Mouse (Mus musculus): ENCODE data around the gene Sorl1. TPM values are rescaled to one million over a fixed set of nuclear protein-coding genes. Genes with fewer than 3 reads are reported as not detected.

Gene Sorl1
- total and polyA plus RNA-seq, 2 experiments from 2014 or later, result 5.6 to 17.9 TPM

DNA sequence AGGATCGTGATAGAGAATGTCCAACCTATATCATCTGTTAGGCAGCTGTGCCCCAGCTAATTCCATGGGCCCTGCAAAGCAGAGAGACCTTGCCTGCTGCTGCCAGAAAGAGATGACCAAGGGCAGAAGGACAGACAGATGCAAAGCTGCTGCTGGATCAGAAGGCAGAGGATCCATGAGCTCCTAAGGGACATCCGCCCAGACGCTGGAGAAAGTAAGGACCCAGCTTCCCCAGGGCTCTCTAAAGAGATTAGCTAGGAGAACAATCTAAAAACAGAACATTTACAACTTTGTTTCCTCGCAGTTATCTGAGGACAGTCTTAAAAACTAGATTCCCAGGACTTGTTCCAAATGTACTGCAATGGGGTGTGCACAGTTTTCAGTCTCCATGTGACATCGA, 131.3 kb downstream of the Sorl1 start:
- H3K9ac ChIP-seq, result no peak overlapping the region
- H3K27ac ChIP-seq (ENCODE audit: low read depth, low read length), result no peak overlapping the region
- H3K4me3 ChIP-seq (ENCODE audit: low read depth, low read length), result no peak overlapping the region
- WGBS, result 91% methylated on average over 5 of the region's 5 CpGs
- H3K9me3 ChIP-seq (ENCODE audit: low read length), result no peaks in the 10 kb centered on the region
- H3K4me2 ChIP-seq (ENCODE audit: low read depth), result no peak overlapping the region
- no peaks in the 10 kb centered on the region for H3K4me1 ChIP-seq (ENCODE audit: insufficient read depth)
- H3K27me3 ChIP-seq (ENCODE audit: insufficient read depth, low read length), result no peaks in the 10 kb centered on the region
- H3K36me3 ChIP-seq (ENCODE audit: insufficient read depth), result peaks cover 37% of the 10 kb centered on the region
- ATAC-seq (no peak), DNase-seq (no peak)
- no peak for TF ChIP-seq CTCF (IDR thresholded peaks at IDR 0.05; ENCODE audit: low read depth)

DNA sequence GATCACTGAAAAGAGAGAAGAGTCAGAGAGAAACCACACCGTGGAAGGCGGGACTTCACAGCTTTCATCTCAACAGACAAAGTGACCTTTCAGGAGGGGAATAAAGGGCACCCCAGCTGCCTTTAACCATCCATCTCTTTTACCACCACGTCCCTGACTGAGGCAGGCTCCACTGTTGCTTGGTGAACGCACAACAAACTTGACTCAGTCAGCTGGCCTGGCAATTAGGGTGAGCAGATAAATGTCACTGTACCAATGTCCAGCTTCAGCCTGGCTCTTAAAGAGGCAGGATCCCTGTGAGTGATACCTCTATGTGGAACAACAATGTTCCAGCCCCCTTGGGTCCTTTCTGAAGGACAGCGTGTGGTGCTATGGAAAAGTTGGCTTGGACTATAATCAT, 138.5 kb downstream of the Sorl1 start:
- Histone ChIP-seq H3K4me2 (ENCODE audit: low read depth) (no peak overlapping the region), H3K27me3 (ENCODE audit: insufficient read depth, low read length) (no peaks in the 10 kb centered on the region), H3K4me1 (ENCODE audit: insufficient read depth) (no peaks in the 10 kb centered on the region), H3K36me3 (ENCODE audit: insufficient read depth) (peaks cover 35% of the 10 kb centered on the region), H3K9ac (no peak overlapping the region), H3K4me3 (ENCODE audit: low read depth, low read length) (no peak overlapping the region), H3K9me3 (ENCODE audit: low read length) (no peaks in the 10 kb centered on the region), H3K27ac (ENCODE audit: low read depth, low read length) (no peak overlapping the region)
- WGBS, result 65% methylated on average over 5 of the region's 5 CpGs
- DNase-seq, result no peak
- ATAC-seq, result no peak
- TF ChIP-seq CTCF (IDR thresholded peaks at IDR 0.05; ENCODE audit: low read depth), result no peak

DNA sequence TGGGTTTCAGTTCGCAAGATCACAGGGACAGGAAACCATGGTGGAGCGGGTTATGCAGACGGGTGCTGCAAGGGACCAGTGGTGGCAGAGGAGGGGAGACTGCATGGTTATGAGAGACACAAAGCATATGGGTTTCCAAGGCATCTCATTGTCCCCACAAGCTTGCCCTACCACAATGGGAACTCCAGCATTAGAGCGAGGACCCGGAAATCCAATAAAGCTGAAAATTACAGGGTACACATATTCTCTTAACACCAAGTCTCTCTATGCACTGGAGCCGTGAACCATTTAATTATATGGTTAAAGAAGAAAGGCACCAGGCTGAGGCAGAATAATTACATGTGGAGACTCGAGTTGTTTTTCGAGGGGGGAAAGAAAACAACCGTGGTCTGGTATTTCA, 139.0 kb downstream of the Sorl1 start:
- ATAC-seq (peak; percentile 23; the same call in 1 of the 2 replicates), DNase-seq (no peak)
- no peak for TF ChIP-seq CTCF (IDR thresholded peaks at IDR 0.05; ENCODE audit: low read depth)
- Histone ChIP-seq H3K36me3 (ENCODE audit: insufficient read depth) (peaks cover 32% of the 10 kb centered on the region), H3K27me3 (ENCODE audit: insufficient read depth, low read length) (no peaks in the 10 kb centered on the region), H3K4me2 (ENCODE audit: low read depth) (no peak overlapping the region), H3K4me3 (ENCODE audit: low read depth, low read length) (no peak overlapping the region), H3K4me1 (ENCODE audit: insufficient read depth) (no peaks in the 10 kb centered on the region), H3K27ac (ENCODE audit: low read depth, low read length) (no peak overlapping the region), H3K9ac (no peak overlapping the region), H3K9me3 (ENCODE audit: low read length) (no peaks in the 10 kb centered on the region)
- WGBS, result 52% methylated on average over 9 of the region's 9 CpGs

DNA sequence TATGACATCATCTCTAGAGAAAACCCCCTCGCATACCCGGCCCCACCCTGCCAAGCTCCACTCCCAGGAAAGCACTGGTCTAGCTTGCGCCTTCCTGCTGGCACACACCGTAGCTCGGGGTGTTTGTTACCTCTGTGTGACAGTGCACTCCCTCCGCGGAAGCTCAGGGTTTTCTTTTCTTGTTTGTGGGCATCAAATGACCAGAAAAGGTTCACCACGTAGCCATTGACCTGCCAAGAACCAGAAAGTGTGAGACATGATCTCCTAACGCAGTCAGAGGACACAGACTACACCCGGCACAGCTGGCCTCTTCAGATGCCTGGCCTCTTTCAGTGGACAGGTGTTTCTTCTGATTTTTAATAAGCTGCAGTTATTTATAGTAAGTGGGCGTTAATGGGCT, 139.8 kb downstream of the Sorl1 start:
- Histone ChIP-seq H3K27me3 (ENCODE audit: insufficient read depth, low read length) (no peaks in the 10 kb centered on the region), H3K9ac (no peak overlapping the region)
- 93% methylated on average over 11 of the region's 11 CpGs for WGBS

DNA sequence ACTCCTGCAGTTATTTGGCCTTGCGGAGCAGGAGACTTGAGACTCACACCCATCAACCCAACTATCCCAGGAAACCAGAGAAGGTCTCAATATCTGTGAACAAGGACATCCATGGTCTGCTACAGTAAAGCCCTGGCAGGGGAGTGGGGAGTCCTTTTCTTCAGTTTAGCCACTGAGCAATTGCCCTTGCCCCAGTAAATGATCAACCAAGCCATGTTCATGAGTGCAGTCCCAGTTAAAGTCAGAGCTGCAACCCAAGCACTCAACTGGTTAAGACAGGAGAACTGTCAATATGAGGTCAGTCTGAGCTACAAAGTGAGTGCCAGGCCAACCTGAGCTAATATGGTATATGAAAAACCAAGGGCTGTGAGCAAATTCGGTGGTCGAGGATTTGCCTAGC, 140.8 kb downstream of the Sorl1 start:
- WGBS, result 95% methylated on average over 3 of the region's 3 CpGs
- Histone ChIP-seq H3K9ac (no peak overlapping the region), H3K9me3 (ENCODE audit: low read length) (no peaks in the 10 kb centered on the region), H3K27ac (ENCODE audit: low read depth, low read length) (no peak overlapping the region), H3K27me3 (ENCODE audit: insufficient read depth, low read length) (no peaks in the 10 kb centered on the region), H3K4me1 (ENCODE audit: insufficient read depth) (no peaks in the 10 kb centered on the region), H3K4me2 (ENCODE audit: low read depth) (no peak overlapping the region), H3K36me3 (ENCODE audit: insufficient read depth) (peaks cover 22% of the 10 kb centered on the region), H3K4me3 (ENCODE audit: low read depth, low read length) (no peak overlapping the region)
- no peak for TF ChIP-seq CTCF (IDR thresholded peaks at IDR 0.05; ENCODE audit: low read depth)
- DNase-seq (no peak), ATAC-seq (no peak)

More for the DNA sequence above, 139.8 kb downstream of the Sorl1 start:
- H3K27ac ChIP-seq (ENCODE audit: low read depth, low read length), result no peak overlapping the region
- DNase-seq (no peak), ATAC-seq (no peak)
- no peak overlapping the region for H3K4me2 ChIP-seq (ENCODE audit: low read depth)
- H3K4me1 ChIP-seq (ENCODE audit: insufficient read depth), result no peaks in the 10 kb centered on the region
- TF ChIP-seq CTCF (IDR thresholded peaks at IDR 0.05; ENCODE audit: low read depth), result no peak
- H3K36me3 ChIP-seq (ENCODE audit: insufficient read depth), result peaks cover 32% of the 10 kb centered on the region
- H3K9me3 ChIP-seq (ENCODE audit: low read length), result no peaks in the 10 kb centered on the region
- no peak overlapping the region for H3K4me3 ChIP-seq (ENCODE audit: low read depth, low read length)

DNA sequence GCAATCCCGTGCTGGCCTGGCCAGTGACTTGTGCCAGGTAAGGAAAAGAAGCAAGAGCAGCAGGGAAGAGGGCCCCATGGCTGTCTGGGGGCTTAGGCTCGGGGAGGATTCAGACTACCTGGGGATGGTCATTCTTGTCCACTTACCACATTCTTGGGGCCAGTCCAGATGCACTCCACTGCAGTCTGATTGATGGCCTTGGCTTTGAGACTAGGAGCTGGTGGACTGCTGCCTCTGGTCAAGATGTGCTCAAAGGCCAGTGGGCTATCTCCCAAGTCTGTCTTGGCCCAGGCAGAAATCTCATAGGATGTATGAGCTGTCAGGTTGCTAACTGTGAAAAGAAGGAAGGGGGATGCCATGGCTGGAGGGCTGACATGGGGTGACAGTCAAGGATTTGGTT, 141.3 kb downstream of the Sorl1 start:
- 70% methylated on average over 2 of the region's 2 CpGs for whole genome bisulfite sequencing
- no peak for TF ChIP-seq CTCF (IDR thresholded peaks at IDR 0.05; ENCODE audit: low read depth)
- no peak for DNase-seq
- Histone ChIP-seq H3K27me3 (ENCODE audit: insufficient read depth, low read length) (no peaks in the 10 kb centered on the region), H3K4me1 (ENCODE audit: insufficient read depth) (no peaks in the 10 kb centered on the region), H3K36me3 (ENCODE audit: insufficient read depth) (peaks cover 20% of the 10 kb centered on the region), H3K9ac (no peak overlapping the region), H3K9me3 (ENCODE audit: low read length) (no peaks in the 10 kb centered on the region), H3K27ac (ENCODE audit: low read depth, low read length) (no peak overlapping the region), H3K4me3 (ENCODE audit: low read depth, low read length) (no peak overlapping the region), H3K4me2 (ENCODE audit: low read depth) (no peak overlapping the region)
- no peak for ATAC-seq

DNA sequence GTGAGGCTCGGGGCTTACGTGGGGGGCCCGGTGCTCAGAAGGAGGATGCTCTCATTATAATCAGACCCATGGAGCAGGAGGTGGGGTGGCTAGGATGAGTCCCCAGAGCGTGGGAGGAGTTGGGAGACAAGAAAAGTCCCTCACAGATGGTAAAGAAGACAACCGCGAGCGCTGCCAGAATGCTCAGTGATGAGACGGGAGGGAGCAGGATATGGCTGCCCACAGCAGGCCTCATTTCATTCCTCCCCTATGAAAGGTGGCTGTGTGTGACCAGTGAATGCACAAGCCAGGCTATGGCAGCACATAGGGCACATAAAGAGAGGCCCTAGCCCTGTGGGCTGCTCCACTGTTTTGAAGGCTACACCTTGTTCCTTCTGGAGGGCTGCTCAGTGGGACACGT, 142.1 kb downstream of the Sorl1 start:
- Histone ChIP-seq H3K4me2 (ENCODE audit: low read depth) (no peak overlapping the region), H3K4me3 (ENCODE audit: low read depth, low read length) (no peak overlapping the region), H3K27ac (ENCODE audit: low read depth, low read length) (no peak overlapping the region), H3K36me3 (ENCODE audit: insufficient read depth) (peaks cover 20% of the 10 kb centered on the region), H3K9ac (no peak overlapping the region), H3K9me3 (ENCODE audit: low read length) (no peaks in the 10 kb centered on the region), H3K27me3 (ENCODE audit: insufficient read depth, low read length) (no peaks in the 10 kb centered on the region), H3K4me1 (ENCODE audit: insufficient read depth) (no peaks in the 10 kb centered on the region)
- TF ChIP-seq CTCF (IDR thresholded peaks at IDR 0.05; ENCODE audit: low read depth), result no peak
- DNase-seq (no peak), ATAC-seq (no peak)
- 81% methylated on average over 9 of the region's 9 CpGs for WGBS

DNA sequence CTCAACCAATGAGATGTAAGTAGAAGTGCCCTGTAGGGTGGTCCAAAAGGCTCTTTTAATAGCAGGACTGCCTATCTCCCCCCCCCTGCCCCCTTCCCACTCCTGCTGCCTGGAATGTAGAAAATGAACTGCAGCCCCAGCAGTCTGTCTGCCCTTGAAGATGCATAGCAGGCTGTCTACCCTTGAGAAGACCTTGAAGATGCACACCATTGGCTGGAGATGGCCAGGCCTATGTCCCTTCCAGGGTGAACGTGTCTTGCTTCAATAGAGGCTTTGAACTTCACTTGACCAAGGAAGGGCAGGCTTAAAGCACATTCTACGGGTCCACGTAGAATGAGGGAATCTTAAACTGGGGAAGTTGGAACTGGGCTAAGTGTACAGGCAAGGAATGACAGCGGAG, 142.8 kb downstream of the Sorl1 start:
- no peak overlapping the region for H3K9ac ChIP-seq
- no peaks in the 10 kb centered on the region for H3K4me1 ChIP-seq (ENCODE audit: insufficient read depth)
- no peak overlapping the region for H3K4me2 ChIP-seq (ENCODE audit: low read depth)
- no peaks in the 10 kb centered on the region for H3K9me3 ChIP-seq (ENCODE audit: low read length)
- no peak overlapping the region for H3K4me3 ChIP-seq (ENCODE audit: low read depth, low read length)
- TF ChIP-seq CTCF (IDR thresholded peaks at IDR 0.05; ENCODE audit: low read depth), result no peak
- WGBS, result 87% methylated on average over 4 of the region's 4 CpGs
- no peak overlapping the region for H3K27ac ChIP-seq (ENCODE audit: low read depth, low read length)
- ATAC-seq, result no peak
- no peaks in the 10 kb centered on the region for H3K27me3 ChIP-seq (ENCODE audit: insufficient read depth, low read length)
- DNase-seq, result no peak
- H3K36me3 ChIP-seq (ENCODE audit: insufficient read depth), result peaks cover 24% of the 10 kb centered on the region
